Mouse (Mus musculus) intestine, embryonic 15.5 days (tissue): ENCODE data around the gene Tmem72. TPM values are rescaled to one million over a fixed set of nuclear protein-coding genes. Genes with fewer than 3 reads are reported as not detected.

Experiments
- ATAC-seq: fragments of 200-750 bp; cut with Nextera tagmentation; 2 replicates; pipeline ENCODE4 v1.8.0; 2017; ENCODE audit warnings: moderate TSS enrichment, moderate library complexity
- H3K27ac ChIP-seq: fragments of 300-500 bp; sonication (generic); 2 replicates; pipeline ENCODE4 v1.5.1; 2015; ENCODE audit warnings: mild to moderate bottlenecking, inconsistent platforms
- H3K27me3 ChIP-seq: fragments of 300-500 bp; sonication (generic); replicated peaks from 2 replicates; pipeline ENCODE4 v1.6.1; 2015; ENCODE audit warnings: inconsistent platforms
- H3K36me3 ChIP-seq: fragments of 300-500 bp; sonication (generic); 2 replicates; pipeline ENCODE4 v1.6.1; 2015; ENCODE audit warnings: inconsistent platforms
- H3K4me1 ChIP-seq: fragments of 300-500 bp; sonication (generic); replicated peaks from 2 replicates; pipeline ENCODE4 v1.6.1; 2015; ENCODE audit warnings: inconsistent platforms
- H3K4me2 ChIP-seq: fragments of 300-500 bp; sonication (generic); replicated peaks from 2 replicates; pipeline ENCODE4 v1.6.1; 2015; ENCODE audit warnings: mild to moderate bottlenecking, inconsistent platforms
- H3K4me3 ChIP-seq: fragments of 300-500 bp; sonication (generic); replicated peaks from 2 replicates; pipeline ENCODE4 v1.5.1; 2015; ENCODE audit warnings: inconsistent platforms
- H3K9ac ChIP-seq: fragments of 300-500 bp; sonication (generic); 2 replicates; pipeline ENCODE4 v1.6.1; 2015; ENCODE audit warnings: inconsistent platforms
- H3K9me3 ChIP-seq: fragments of 300-500 bp; sonication (generic); 2 replicates; pipeline ENCODE4 v1.6.1; 2016; ENCODE audit warnings: inconsistent platforms
- WGBS: fragments of 180-500 bp; shearing (Covaris S2); methylation state at CpG from one replicate; pipeline ENCODE4 v1.1.7; 2015; 5-methylcytosine and 5-hydroxymethylcytosine counted together
- polyA plus RNA-seq: library from polyadenylated mRNA; unstranded; fragments of >200 nt; fragmentation: Nextera tagmentation; extraction: Ambion mirVana; gene quantifications from 2 replicates; pipeline ENCODE4 v1.2.1, GENCODE M21; 2015

Gene Tmem72
- polyA plus RNA-seq, 1 experiment from 2014 or later, result 0.01 TPM

GRCm38 (mm10) chr6:116714576-116714975, 2.1 kb downstream of the Tmem72 start:
- ATAC-seq, result no peak
- Histone ChIP-seq H3K9me3 (no peaks in the 10 kb centered on the region), H3K27ac (no peak overlapping the region), H3K4me1 (peaks cover 6% of the 10 kb centered on the region; the same call in 1 of the 2 replicates), H3K9ac (no peak overlapping the region), H3K27me3 (no peaks in the 10 kb centered on the region), H3K4me3 (no peak overlapping the region), H3K36me3 (no peaks in the 10 kb centered on the region), H3K4me2 (no peak overlapping the region)
- WGBS, result 68% methylated on average over 5 of the region's 5 CpGs

DNA sequence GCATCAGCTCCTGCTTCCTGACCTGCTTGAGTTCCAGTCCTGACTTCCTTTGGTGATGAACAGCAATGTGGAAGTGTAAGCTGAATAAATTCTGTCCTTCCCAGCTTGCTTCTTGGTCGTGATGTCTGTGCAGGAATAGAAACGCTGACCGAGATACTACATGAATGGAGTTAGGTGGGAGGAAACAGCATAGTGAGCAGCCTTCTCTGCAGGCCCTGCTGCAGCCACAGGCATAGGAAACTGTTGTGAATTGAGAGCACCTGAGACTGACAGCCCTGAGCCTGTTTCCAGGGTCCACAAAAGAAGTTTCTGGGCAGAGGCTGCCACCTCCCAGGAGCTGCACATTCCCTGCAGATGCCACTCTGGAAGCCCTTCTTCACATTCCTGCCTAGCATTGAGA, 2.7 kb downstream of the Tmem72 start:
- no peak overlapping the region for H3K9ac ChIP-seq
- 87% methylated on average over 3 of the region's 3 CpGs for WGBS
- no peak for ATAC-seq
- peaks cover 6% of the 10 kb centered on the region; the same call in 1 of the 2 replicates for H3K4me1 ChIP-seq
- H3K27ac ChIP-seq, result no peak overlapping the region
- H3K4me2 ChIP-seq, result no peak overlapping the region
- no peaks in the 10 kb centered on the region for H3K36me3 ChIP-seq
- H3K4me3 ChIP-seq, result no peak overlapping the region
- H3K27me3 ChIP-seq, result no peaks in the 10 kb centered on the region
- no peaks in the 10 kb centered on the region for H3K9me3 ChIP-seq

DNA sequence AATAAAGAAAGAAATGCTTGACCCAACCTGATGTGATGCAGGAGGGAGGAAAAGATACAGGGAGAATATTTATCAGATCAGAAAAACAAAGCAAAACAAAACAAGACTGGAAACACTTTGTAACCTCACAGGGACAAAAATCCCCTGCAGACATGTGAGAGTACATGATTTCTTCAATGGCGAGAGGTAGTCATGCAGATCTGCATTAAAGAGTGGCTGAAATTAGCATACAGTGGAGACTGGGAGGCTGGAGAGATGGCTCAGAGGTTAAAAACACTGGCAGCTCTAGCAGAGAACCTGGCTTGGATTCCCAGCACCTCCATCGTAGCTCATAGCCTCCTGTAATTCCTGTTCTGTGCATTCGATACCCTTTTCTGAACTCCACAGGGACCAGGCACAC, 4.2 kb downstream of the Tmem72 start:
- Histone ChIP-seq H3K27me3 (no peaks in the 10 kb centered on the region), H3K9me3 (no peaks in the 10 kb centered on the region), H3K9ac (no peak overlapping the region), H3K4me3 (no peak overlapping the region), H3K4me2 (no peak overlapping the region), H3K4me1 (peaks cover 6% of the 10 kb centered on the region; the same call in 1 of the 2 replicates), H3K36me3 (no peaks in the 10 kb centered on the region), H3K27ac (no peak overlapping the region)
- ATAC-seq, result no peak
- 95% methylated on average over 3 of the region's 3 CpGs for WGBS

DNA sequence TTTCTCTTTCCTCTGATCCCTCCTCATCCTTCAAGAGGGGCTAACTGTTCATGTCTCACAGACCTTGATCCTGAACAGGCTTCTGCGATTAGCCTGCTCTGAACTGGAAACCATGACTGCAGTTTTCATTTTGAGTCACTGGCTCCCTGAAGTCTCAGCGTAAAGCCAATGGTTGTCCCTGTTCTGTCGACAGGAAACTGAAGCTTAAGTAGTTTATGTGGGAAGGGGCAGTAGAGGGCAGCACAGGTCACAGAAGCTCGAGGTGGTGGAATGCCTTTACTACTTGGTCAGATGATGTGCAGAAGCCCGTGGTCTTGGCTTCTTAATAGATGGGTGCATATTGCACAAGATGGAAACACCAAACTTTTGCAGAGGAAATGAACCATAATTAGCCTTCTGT, 4.7 kb downstream of the Tmem72 start:
- H3K36me3 ChIP-seq, result no peaks in the 10 kb centered on the region
- H3K4me3 ChIP-seq, result no peak overlapping the region
- H3K4me2 ChIP-seq, result no peak overlapping the region
- no peak overlapping the region for H3K27ac ChIP-seq
- no peaks in the 10 kb centered on the region for H3K27me3 ChIP-seq
- 11% methylated on average over 5 of the region's 5 CpGs for WGBS
- H3K4me1 ChIP-seq, result peaks cover 6% of the 10 kb centered on the region; the same call in 1 of the 2 replicates
- no peak for ATAC-seq
- H3K9me3 ChIP-seq, result no peaks in the 10 kb centered on the region
- no peak overlapping the region for H3K9ac ChIP-seq

DNA sequence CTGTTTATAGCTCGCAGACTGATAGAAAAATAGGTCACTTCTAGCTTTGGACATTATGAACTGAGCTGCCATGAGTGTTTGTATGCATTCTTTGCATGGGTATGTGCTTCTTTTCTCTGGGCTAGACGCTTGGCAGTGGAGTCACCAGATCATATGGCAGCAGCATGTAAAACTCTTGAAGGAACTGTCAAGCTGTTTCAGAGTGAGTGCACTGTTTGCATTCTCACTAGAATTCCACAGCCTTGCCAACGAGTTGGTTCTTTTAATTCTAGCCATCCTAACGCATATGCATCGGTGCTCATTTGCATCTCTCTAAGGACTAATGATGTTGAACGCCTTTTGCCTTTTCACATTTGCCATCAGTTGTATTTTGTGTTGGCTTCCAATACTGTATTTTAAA, 12.4 kb downstream of the Tmem72 start:
- no peak overlapping the region for H3K4me3 ChIP-seq
- H3K9ac ChIP-seq, result no peak overlapping the region
- H3K4me2 ChIP-seq, result no peak overlapping the region
- H3K27ac ChIP-seq, result no peak overlapping the region
- H3K9me3 ChIP-seq, result no peaks in the 10 kb centered on the region
- H3K27me3 ChIP-seq, result no peaks in the 10 kb centered on the region
- H3K36me3 ChIP-seq, result no peaks in the 10 kb centered on the region
- no peak for ATAC-seq
- no peaks in the 10 kb centered on the region for H3K4me1 ChIP-seq
- WGBS, result 79% methylated on average over 6 of the region's 6 CpGs

DNA sequence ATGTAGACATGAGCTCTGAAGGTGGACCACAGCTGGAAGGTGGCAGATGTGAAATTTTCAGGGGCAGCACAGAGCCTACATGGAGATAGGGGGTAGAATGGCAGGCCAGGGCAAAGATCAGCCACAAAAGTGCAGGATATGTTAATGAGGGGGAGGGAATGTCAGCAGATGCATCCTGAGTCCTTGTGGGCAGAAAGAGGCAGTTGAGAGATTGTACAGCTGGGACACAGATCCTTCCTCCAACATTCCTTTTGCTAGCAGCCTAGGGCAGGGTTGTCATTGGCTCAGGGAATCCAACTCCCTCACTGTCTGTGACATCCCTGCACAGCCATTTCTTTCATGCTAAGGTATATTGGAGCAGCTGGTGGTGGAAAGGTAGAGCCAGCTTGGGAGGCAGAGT, 15.9 kb downstream of the Tmem72 start:
- Histone ChIP-seq H3K36me3 (no peaks in the 10 kb centered on the region), H3K4me3 (no peak overlapping the region), H3K4me1 (no peaks in the 10 kb centered on the region), H3K4me2 (no peak overlapping the region), H3K27me3 (no peaks in the 10 kb centered on the region), H3K27ac (no peak overlapping the region), H3K9me3 (no peaks in the 10 kb centered on the region), H3K9ac (no peak overlapping the region)
- no peak for ATAC-seq

DNA sequence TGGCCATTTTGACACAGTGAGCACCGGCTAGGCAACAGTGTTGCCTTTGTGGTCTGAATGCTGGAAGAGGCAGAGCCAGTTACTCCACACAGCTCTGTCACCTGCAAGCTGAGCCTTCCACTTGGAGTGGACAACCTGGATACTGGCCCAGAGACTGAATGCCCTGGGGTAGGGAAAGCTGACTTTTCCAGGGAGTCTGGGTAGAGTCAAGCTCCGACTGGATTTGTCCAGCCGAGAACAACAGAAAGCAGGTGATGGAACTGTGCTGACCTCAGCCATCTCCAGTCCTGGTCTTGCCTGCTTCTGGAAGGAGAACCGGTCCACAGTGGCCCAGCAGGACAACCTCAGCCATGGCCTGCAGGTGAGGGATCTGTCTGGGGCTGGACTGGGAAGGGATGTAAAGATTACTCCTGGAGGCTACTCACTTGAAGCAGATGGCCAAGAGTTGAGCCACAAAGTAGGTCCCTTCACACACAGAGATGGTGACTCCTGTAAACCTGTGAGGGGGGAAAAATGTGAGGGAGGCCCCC, 18.8 kb downstream of the Tmem72 start:
- no peak overlapping the region for H3K9ac ChIP-seq
- H3K4me1 ChIP-seq, result no peaks in the 10 kb centered on the region
- ATAC-seq, result no peak
- no peaks in the 10 kb centered on the region for H3K27me3 ChIP-seq
- H3K36me3 ChIP-seq, result no peaks in the 10 kb centered on the region
- no peaks in the 10 kb centered on the region for H3K9me3 ChIP-seq
- 90% methylated on average over 4 of the region's 4 CpGs for WGBS
- no peak overlapping the region for H3K4me3 ChIP-seq
- no peak overlapping the region for H3K4me2 ChIP-seq
- H3K27ac ChIP-seq, result no peak overlapping the region

DNA sequence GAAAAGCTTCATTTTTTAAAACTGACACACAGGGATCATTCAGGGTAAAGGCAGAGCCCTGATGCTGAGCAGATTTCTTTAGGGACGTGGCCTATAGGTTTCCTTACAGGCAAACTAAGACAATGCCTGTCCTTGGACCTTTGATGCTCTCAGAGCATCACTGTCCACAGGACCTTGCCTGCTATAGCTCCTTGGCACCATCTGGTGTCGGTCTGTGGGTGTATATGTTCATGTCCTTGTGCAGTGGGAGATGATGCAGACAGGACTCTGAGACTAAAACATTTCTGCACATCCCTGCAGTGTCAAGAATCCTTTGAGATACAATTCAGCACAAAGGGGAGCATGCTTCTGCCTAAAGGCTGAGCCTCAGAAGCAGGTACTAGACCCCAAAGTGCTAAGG, 19.3 kb downstream of the Tmem72 start:
- no peak for ATAC-seq
- Histone ChIP-seq H3K4me1 (no peaks in the 10 kb centered on the region), H3K27me3 (no peaks in the 10 kb centered on the region), H3K4me3 (no peak overlapping the region), H3K4me2 (no peak overlapping the region), H3K9me3 (no peaks in the 10 kb centered on the region), H3K27ac (no peak overlapping the region), H3K36me3 (no peaks in the 10 kb centered on the region), H3K9ac (no peak overlapping the region)
- 33% methylated on average over 2 of the region's 2 CpGs for WGBS

- 77% methylated on average over 3 of the region's 3 CpGs for WGBS
These were observed 22.4 kb downstream of the Tmem72 start for GRCm38 (mm10) chr6:116694346-116694745.

GRCm38 (mm10) chr6:116693639-116694038, 23.1 kb downstream of the Tmem72 start:
- H3K27ac ChIP-seq, result no peak overlapping the region
- no peaks in the 10 kb centered on the region for H3K9me3 ChIP-seq
- no peak for ATAC-seq
- H3K27me3 ChIP-seq, result no peaks in the 10 kb centered on the region
- 83% methylated on average over 4 of the region's 4 CpGs for WGBS
- no peaks in the 10 kb centered on the region for H3K4me1 ChIP-seq
- no peaks in the 10 kb centered on the region for H3K36me3 ChIP-seq
- H3K4me2 ChIP-seq, result no peak overlapping the region
- H3K4me3 ChIP-seq, result no peak overlapping the region
- no peak overlapping the region for H3K9ac ChIP-seq

More at GRCm38 (mm10) chr6:116694346-116694745, 22.4 kb downstream of the Tmem72 start:
- H3K4me3 ChIP-seq, result no peak overlapping the region
- H3K4me2 ChIP-seq, result no peak overlapping the region
- H3K9me3 ChIP-seq, result no peaks in the 10 kb centered on the region
- H3K27me3 ChIP-seq, result no peaks in the 10 kb centered on the region
- ATAC-seq, result no peak
- H3K36me3 ChIP-seq, result no peaks in the 10 kb centered on the region
- H3K9ac ChIP-seq, result no peak overlapping the region
- no peak overlapping the region for H3K27ac ChIP-seq
- no peaks in the 10 kb centered on the region for H3K4me1 ChIP-seq

- Histone ChIP-seq H3K36me3 (no peaks in the 10 kb centered on the region), H3K27me3 (no peaks in the 10 kb centered on the region), H3K9me3 (no peaks in the 10 kb centered on the region), H3K4me1 (0 out of 2 replicates have a peak, but pooled peaks cover 2% of the 10 kb centered on the region), H3K4me2 (no peak overlapping the region), H3K9ac (no peak overlapping the region), H3K4me3 (no peak overlapping the region), H3K27ac (no peak overlapping the region)
- no peak; the same call in 1 of the 2 replicates for ATAC-seq
- WGBS, result 26% methylated on average over 6 of the region's 6 CpGs
These were observed 34.4 kb downstream of the Tmem72 start for GRCm38 (mm10) chr6:116682317-116682716.

DNA sequence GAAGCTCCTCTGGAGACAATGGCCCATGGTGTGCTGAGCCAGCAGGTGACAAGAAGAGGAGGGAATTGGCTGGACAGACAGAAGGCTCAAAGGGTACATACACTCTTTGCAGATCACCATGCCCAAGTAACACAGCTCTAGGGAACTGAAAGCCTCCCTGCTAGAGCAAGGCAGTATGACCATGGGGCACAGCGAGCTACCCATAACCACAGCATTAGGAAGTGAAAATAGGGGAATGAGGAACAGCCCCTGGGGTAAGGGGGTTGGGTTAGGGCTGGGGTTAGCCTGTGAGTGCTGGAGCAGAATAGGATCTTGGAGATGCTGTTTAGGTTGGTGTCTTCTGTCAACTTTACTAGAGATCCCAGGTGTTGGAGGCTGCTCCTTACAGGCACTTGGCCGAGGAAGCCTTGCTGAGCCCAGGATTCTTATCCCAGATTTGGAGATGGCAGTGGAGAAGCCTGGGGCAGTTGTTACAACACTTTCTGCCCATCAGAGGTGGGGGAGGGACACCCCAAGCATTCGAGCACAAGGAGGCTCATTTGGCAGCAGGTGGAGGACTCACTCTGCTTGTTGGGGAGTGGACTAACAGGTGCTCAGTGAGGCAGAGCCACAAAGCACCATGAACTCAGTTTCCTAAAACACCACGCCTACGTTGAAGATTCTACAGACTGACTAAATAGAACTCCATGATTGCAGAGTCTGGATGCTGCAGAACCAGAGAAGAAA, 37.0 kb downstream of the Tmem72 start:
- Histone ChIP-seq H3K4me2 (no peak overlapping the region), H3K4me3 (no peak overlapping the region), H3K9ac (no peak overlapping the region), H3K9me3 (no peaks in the 10 kb centered on the region), H3K4me1 (0 out of 2 replicates have a peak, but pooled peaks cover 6% of the 10 kb centered on the region), H3K27ac (no peak overlapping the region), H3K36me3 (no peaks in the 10 kb centered on the region), H3K27me3 (no peaks in the 10 kb centered on the region)
- ATAC-seq, result no peak
- WGBS, result 77% methylated on average over 5 of the region's 5 CpGs

DNA sequence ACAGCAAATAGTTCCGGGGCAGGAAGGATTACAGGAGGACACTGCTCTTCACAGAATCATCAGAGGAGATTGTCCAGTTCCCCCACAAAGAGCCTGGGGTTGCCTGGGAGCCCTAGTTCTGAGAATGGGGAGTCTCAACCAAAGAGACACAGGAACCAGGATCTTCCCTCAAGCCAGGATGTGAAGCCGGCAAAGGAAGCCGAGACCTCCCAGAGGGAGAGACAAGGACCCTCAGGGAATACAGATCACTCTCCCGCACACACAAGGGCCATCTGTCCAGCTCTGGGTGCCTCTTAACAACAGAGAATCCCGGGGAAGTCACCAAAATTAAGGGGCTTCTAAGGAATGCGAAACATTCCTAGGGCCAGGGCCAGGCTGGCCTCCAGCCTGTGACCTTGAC, 39.4 kb downstream of the Tmem72 start:
- Histone ChIP-seq H3K27ac (no peak overlapping the region), H3K9me3 (no peaks in the 10 kb centered on the region), H3K4me1 (peaks cover 19% of the 10 kb centered on the region), H3K36me3 (no peaks in the 10 kb centered on the region), H3K27me3 (no peaks in the 10 kb centered on the region), H3K4me2 (no peak overlapping the region), H3K9ac (no peak overlapping the region), H3K4me3 (no peak overlapping the region)
- ATAC-seq, result no peak
- WGBS, result 57% methylated on average over 6 of the region's 6 CpGs
